Mouse (Mus musculus) neural tube, embryonic 13.5 days (tissue): ENCODE measurements around the gene Id1. TPM values are rescaled to one million over a fixed set of nuclear protein-coding genes. Genes with fewer than 3 reads are reported as not detected.

Experiments
- ATAC-seq: fragments of 200-750 bp; cut with Nextera tagmentation; 2 replicates; pipeline ENCODE4 v1.8.0; 2017; ENCODE audit warnings: low read depth, mild to moderate bottlenecking, moderate TSS enrichment, moderate library complexity
- H3K27ac ChIP-seq: fragments of 300-500 bp; sonication (generic); replicated peaks from 2 replicates; pipeline ENCODE4 v1.5.1; 2015; ENCODE audit warnings: moderate library complexity, mild to moderate bottlenecking, inconsistent platforms
- H3K27me3 ChIP-seq: fragments of 300-500 bp; sonication (generic); 2 replicates; pipeline ENCODE4 v1.6.1; 2015; ENCODE audit warnings: mild to moderate bottlenecking, inconsistent platforms
- H3K36me3 ChIP-seq: fragments of 300-500 bp; sonication (generic); 2 replicates; pipeline ENCODE4 v1.6.1; 2015; ENCODE audit warnings: mild to moderate bottlenecking, inconsistent platforms
- H3K4me1 ChIP-seq: fragments of 300-500 bp; sonication (generic); replicated peaks from 2 replicates; pipeline ENCODE4 v1.6.1; 2015; ENCODE audit warnings: inconsistent platforms
- H3K4me2 ChIP-seq: fragments of 300-500 bp; sonication (generic); 2 replicates; pipeline ENCODE4 v1.6.1; 2015; ENCODE audit warnings: inconsistent platforms, mild to moderate bottlenecking, moderate library complexity
- H3K4me3 ChIP-seq: fragments of 300-500 bp; sonication (generic); 2 replicates; pipeline ENCODE4 v1.5.1; 2015; ENCODE audit warnings: mild to moderate bottlenecking, inconsistent platforms
- H3K9ac ChIP-seq: fragments of 300-500 bp; sonication (generic); 2 replicates; pipeline ENCODE4 v1.6.1; 2015; ENCODE audit warnings: moderate library complexity, mild to moderate bottlenecking, inconsistent platforms
- H3K9me3 ChIP-seq: fragments of 300-500 bp; sonication (generic); 2 replicates; pipeline ENCODE4 v1.6.1; 2016; ENCODE audit warnings: inconsistent platforms
- WGBS: fragments of 180-500 bp; shearing (Covaris S2); methylation state at CpG from one replicate; pipeline ENCODE4 v1.1.7; 2015; 5-methylcytosine and 5-hydroxymethylcytosine counted together
- polyA plus RNA-seq: library from polyadenylated mRNA; unstranded; fragments of >200 nt; fragmentation: Nextera tagmentation; extraction: Ambion mirVana; gene quantifications from 2 replicates; pipeline ENCODE4 v1.2.1, GENCODE M21; 2015

The Id1 gene
- polyA plus RNA-seq, 1 experiment from 2014 or later, result 63.6 TPM

DNA sequence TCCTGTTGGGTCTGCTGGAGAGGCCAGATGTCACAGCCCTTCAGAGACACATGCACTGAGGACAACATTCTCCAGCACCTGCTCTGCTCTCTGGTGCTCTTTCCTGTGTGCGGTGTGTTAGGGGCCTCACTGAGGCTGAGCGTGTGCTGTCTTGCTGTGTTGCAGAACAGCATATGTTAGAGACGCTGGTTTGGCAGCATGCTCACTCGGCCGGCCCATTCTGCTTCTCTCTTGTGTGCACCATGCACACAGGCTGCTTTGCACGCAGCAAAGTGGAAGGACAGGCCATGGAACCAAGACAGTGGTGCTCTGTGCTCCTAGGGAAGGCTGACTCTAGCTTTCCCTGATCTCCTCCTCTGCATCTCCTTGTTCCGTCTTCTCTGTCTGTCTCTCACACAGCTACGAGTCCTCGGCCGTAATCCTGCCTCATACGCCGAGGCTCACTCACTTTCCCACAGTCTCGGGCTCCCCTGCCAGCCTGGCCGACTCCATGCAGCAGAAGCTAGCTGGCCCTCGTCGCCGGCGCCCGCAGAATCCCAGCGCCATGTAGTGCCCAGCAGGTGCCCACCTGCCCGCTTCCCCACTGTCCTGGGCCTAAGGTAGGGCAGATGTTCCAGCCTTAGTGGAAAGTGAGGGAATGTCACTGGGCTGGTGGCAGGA lies 32.3 kb upstream of the Id1 start:
- Histone ChIP-seq H3K4me2 (no peak overlapping the region), H3K9ac (no peak overlapping the region), H3K4me1 (peaks cover 36% of the 10 kb centered on the region), H3K27me3 (no peaks in the 10 kb centered on the region), H3K9me3 (no peaks in the 10 kb centered on the region), H3K4me3 (no peak overlapping the region), H3K36me3 (peaks cover 78% of the 10 kb centered on the region), H3K27ac (no peak overlapping the region)
- 89% methylated on average over 21 of the region's 21 CpGs for WGBS
- ATAC-seq, result no peak

DNA sequence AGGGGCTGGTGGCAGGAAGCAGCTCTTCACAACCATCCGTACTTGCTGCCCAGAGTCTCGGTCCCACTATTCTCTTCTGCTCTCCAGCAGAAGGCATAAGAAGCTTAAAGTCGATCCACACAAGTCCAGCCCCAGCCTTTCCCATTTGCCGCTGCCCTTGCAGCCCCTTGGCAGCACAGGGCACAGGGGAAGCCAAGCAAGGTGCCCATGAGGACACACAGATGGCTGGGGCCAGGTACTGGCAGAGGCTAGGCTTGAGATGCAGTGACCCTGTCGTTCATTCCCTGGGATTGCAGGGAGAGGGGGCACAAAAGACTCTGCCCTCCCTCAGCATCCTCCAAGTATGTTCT lies 31.8 kb upstream of the Id1 start:
- Histone ChIP-seq H3K9ac (no peak overlapping the region; the same call in 1 of the 2 replicates), H3K36me3 (peaks cover 73% of the 10 kb centered on the region)
- WGBS, result 89% methylated on average over 5 of the region's 5 CpGs

DNA sequence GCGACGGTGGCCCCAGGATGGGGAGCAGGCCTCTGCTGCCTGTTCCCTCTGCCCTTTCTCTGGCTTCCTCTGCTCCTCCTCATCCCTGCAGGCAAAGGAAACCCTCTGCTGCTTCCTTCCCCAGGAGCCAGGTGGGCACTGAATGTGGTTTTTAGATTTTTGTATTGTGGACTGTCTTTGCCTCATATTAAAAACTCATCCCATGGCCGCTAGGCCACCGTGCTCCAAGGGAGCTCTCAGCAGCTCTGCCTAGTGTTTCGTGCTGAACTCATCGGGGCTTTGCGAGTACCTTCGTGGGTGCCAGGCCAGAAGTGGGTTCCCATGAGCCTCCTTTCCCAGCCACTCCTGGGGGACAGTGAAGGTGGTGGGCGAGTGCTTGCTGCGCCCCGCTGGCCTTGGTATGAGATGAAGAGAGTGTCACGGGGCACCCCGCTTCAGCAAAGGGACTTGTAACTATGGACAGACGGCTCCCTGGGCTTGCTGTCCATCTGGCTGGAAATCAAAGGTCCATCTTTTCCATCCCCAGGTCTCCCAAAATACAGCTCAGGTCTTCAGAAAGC lies 31.2 kb upstream of the Id1 start:
- H3K9ac ChIP-seq, result peak overlapping the region; percentile 1; the same call in 1 of the 2 replicates
- H3K36me3 ChIP-seq, result peaks cover 67% of the 10 kb centered on the region
- 89% methylated on average over 14 of the region's 14 CpGs for WGBS
- H3K27ac ChIP-seq, result peak overlapping the region; percentile 94
- H3K4me3 ChIP-seq, result no peak overlapping the region
- peaks cover 36% of the 10 kb centered on the region for H3K4me1 ChIP-seq
- H3K4me2 ChIP-seq, result no peak overlapping the region
- H3K9me3 ChIP-seq, result no peaks in the 10 kb centered on the region
- ATAC-seq, result no peak
- H3K27me3 ChIP-seq, result no peaks in the 10 kb centered on the region

More for the DNA sequence above, 31.8 kb upstream of the Id1 start:
- no peak overlapping the region for H3K27ac ChIP-seq
- H3K4me1 ChIP-seq, result peaks cover 36% of the 10 kb centered on the region
- H3K4me2 ChIP-seq, result no peak overlapping the region
- ATAC-seq, result no peak
- no peaks in the 10 kb centered on the region for H3K9me3 ChIP-seq
- H3K27me3 ChIP-seq, result no peaks in the 10 kb centered on the region
- H3K4me3 ChIP-seq, result no peak overlapping the region

DNA sequence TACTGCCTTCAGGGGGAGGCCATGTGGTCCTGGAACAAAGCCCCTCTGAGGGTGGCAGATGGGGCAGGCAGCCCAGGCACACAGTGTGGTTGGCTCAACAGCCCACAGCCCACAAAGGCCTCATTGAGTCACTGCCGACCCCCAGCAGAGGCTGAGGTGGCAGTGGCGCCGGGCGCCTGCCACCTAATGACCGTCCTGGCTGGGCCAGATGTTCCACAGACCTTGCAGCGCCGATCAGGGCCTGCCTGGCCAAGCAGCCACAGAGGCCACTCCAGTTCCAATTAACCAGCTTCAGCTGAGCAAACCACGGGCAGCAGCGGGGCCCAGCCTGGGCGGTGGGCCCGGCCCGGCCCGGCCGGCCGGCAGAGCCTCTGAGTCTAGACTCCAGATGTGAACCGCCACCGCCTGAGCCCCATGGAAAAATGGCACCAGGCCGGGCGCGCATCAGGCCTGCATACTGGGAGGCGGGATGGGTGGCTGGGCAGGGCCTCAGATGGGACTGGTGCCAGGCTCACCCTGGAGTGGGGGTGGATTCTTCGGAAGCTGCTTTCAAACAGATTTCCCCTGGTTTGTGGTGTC lies 30.0 kb upstream of the Id1 start:
- peak; percentile 60 for ATAC-seq
- H3K36me3 ChIP-seq, result peaks cover 55% of the 10 kb centered on the region
- H3K27ac ChIP-seq, result peak overlapping the region; percentile 94
- H3K9ac ChIP-seq, result peak overlapping the region; percentile 43; the same call in 1 of the 2 replicates
- no peak overlapping the region for H3K4me2 ChIP-seq
- 47% methylated on average over 22 of the region's 22 CpGs for WGBS
- H3K27me3 ChIP-seq, result no peaks in the 10 kb centered on the region
- no peak overlapping the region for H3K4me3 ChIP-seq
- peaks cover 36% of the 10 kb centered on the region for H3K4me1 ChIP-seq
- no peaks in the 10 kb centered on the region for H3K9me3 ChIP-seq

DNA sequence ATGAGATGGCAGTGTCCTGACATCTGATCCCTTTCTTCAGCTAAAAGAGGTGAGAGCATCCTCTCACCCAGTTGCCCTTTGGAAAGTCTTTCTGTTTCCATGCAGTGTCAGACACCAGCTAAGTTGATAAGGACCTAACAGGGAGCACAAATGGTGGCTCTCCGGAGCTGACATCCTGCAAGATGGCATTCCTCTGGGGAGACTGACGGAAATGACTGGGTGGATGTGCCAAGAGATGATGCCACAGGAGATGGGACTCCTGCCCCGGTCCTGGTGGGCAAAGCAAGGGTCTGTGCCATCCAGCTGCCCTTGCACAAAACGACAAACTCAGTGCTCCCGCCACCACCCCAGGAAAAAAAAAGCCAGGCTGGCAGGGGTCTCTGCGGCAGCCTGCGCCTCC lies 28.9 kb upstream of the Id1 start:
- Histone ChIP-seq H3K27ac (peak overlapping the region; percentile 94), H3K36me3 (peaks cover 44% of the 10 kb centered on the region), H3K4me2 (peak overlapping the region; percentile 61), H3K4me3 (peak overlapping the region; percentile 45), H3K4me1 (peaks cover 36% of the 10 kb centered on the region), H3K9me3 (no peaks in the 10 kb centered on the region), H3K27me3 (no peaks in the 10 kb centered on the region), H3K9ac (peak overlapping the region; percentile 78)
- WGBS, result 15% methylated on average over 7 of the region's 7 CpGs
- ATAC-seq, result peak; percentile 12; the same call in 1 of the 2 replicates

DNA sequence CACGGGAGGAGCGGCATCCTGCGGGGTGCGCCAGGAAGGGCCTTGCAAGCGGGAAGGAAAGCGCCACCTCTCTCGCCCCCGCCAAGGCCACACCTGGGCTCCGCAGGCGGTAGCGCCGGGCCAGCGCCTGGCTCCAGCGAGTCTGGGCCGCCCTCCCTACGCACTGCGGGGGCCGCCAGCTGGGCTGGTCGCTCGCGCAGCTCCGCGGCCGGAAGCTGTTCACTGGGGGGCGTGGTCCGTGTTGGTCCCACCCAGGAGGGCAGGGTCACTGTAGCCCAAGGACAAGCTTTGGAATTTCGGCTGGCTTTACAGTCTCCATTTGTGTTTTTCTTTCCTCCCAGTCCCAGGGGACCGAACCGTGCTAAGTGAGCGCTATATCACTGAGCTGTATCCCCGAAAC lies 28.4 kb upstream of the Id1 start:
- Histone ChIP-seq H3K4me1 (peaks cover 36% of the 10 kb centered on the region), H3K9ac (peak overlapping the region; percentile 78), H3K27ac (peak overlapping the region; percentile 94), H3K4me3 (peak overlapping the region; percentile 45), H3K9me3 (no peaks in the 10 kb centered on the region), H3K4me2 (peak overlapping the region; percentile 61), H3K27me3 (no peaks in the 10 kb centered on the region), H3K36me3 (peaks cover 39% of the 10 kb centered on the region)
- 2% methylated on average over 31 of the region's 31 CpGs for WGBS
- ATAC-seq, result peak; percentile 88

DNA sequence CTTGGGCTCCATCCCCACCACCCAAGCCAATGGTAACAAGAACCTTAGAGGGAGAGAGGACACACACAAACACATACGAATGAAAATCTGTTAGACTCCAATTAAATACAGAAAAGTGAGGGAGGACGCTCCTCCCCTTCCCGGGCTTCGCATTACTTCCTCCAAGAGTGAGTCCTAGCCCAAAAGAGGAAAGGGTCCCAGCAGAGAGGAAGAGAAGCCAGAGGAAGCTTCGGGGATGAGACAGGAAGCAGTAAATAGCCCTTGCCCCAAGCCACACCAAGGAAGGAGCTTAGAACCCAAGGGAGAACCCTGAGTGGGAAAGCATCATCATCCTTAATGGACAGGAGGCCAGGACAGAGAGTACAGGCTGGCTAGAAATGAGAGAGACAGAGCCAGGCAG lies 27.0 kb upstream of the Id1 start:
- Histone ChIP-seq H3K4me2 (no peak overlapping the region), H3K9me3 (no peaks in the 10 kb centered on the region), H3K9ac (no peak overlapping the region), H3K36me3 (peaks cover 25% of the 10 kb centered on the region), H3K27me3 (no peaks in the 10 kb centered on the region), H3K27ac (no peak overlapping the region), H3K4me3 (no peak overlapping the region), H3K4me1 (peaks cover 36% of the 10 kb centered on the region)
- WGBS, result 91% methylated on average over 5 of the region's 5 CpGs
- no peak for ATAC-seq

DNA sequence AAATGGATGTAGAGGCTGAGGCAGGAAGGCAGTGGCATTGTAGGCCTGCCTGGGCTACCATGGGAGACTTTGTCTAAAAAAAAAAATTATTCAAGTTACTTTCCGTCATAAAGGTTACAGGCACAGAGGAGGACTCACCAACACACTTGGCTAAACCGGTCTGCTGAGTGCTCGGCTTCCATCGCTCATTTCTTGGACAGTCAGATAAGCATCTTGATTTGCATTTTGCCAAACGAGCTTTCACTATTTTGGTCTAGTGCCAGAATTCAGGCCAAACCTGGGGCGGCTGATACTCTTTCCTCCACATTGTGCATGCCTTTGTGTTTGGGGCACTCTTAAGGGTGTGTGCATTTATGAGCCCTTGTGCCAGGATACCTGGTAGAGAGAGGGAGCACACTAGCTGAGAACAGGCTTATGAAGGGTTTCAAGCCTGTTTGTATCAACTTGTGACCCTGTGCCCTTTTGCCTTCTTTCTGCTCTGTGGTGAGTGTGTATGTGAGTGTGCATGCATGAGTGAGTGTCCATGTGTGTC lies 19.7 kb upstream of the Id1 start:
- H3K27ac ChIP-seq, result peak overlapping the region; percentile 24; the same call in 1 of the 2 replicates
- ATAC-seq, result no peak
- H3K4me3 ChIP-seq, result no peak overlapping the region
- no peaks in the 10 kb centered on the region for H3K36me3 ChIP-seq
- H3K4me2 ChIP-seq, result no peak overlapping the region
- H3K27me3 ChIP-seq, result no peaks in the 10 kb centered on the region
- H3K9ac ChIP-seq, result no peak overlapping the region
- H3K9me3 ChIP-seq, result no peaks in the 10 kb centered on the region
- 52% methylated on average over 6 of the region's 6 CpGs for WGBS
- H3K4me1 ChIP-seq, result peaks cover 27% of the 10 kb centered on the region

DNA sequence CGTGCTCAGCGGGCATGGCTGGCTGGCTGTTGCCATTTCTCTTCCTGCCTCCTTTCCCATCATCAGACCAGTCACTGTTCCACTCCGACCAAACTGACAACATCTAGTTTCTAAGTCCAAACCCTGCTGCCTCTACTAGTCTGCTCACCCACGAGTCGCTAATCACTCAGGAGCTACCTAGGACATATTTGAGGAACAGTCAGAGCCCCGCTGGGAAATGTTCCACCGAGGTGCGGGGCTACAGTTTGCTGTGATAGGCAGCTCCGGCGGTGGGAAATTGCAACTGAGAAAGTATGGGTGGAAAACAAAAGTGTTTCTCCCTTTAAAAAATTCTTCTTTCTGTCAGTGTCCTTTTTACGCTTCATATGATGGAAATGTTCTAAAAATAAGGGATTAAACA lies 18.4 kb upstream of the Id1 start:
- Histone ChIP-seq H3K27ac (peak overlapping the region; percentile 76), H3K9ac (no peak overlapping the region), H3K4me3 (no peak overlapping the region), H3K9me3 (no peaks in the 10 kb centered on the region), H3K27me3 (no peaks in the 10 kb centered on the region), H3K36me3 (no peaks in the 10 kb centered on the region), H3K4me1 (peaks cover 27% of the 10 kb centered on the region), H3K4me2 (0 out of 2 replicates have a peak overlapping the region, but pooled peaks have one; percentile 1)
- 0 out of 2 replicates have a peak, but pooled peaks have one; percentile 44 for ATAC-seq
- 31% methylated on average over 11 of the region's 11 CpGs for WGBS

DNA sequence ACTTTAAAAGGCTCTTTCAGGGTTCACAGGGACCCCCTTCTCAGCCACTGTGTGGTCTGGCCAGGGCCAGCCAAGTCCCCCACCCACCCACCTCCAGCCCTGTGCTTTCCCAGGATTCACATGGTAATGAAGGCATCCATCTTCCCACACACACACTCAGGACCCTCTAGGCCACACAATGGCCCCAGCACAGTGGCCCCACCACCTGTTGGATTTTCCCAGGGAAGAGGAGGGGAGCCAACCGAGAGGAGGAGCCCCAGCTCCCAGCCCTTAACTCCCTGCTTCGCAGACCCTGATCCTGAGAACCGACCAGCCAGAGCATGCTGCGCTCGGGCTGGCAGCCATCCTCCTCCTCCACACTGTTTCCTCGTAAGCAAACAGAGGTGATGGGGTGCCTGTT lies 18.0 kb upstream of the Id1 start:
- no peak overlapping the region for H3K4me3 ChIP-seq
- 11% methylated on average over 6 of the region's 6 CpGs for WGBS
- peak; percentile 92 for ATAC-seq
- H3K4me2 ChIP-seq, result no peak overlapping the region
- no peaks in the 10 kb centered on the region for H3K27me3 ChIP-seq
- no peaks in the 10 kb centered on the region for H3K36me3 ChIP-seq
- H3K4me1 ChIP-seq, result peaks cover 27% of the 10 kb centered on the region
- H3K9ac ChIP-seq, result no peak overlapping the region
- no peaks in the 10 kb centered on the region for H3K9me3 ChIP-seq
- peak overlapping the region; percentile 76 for H3K27ac ChIP-seq

DNA sequence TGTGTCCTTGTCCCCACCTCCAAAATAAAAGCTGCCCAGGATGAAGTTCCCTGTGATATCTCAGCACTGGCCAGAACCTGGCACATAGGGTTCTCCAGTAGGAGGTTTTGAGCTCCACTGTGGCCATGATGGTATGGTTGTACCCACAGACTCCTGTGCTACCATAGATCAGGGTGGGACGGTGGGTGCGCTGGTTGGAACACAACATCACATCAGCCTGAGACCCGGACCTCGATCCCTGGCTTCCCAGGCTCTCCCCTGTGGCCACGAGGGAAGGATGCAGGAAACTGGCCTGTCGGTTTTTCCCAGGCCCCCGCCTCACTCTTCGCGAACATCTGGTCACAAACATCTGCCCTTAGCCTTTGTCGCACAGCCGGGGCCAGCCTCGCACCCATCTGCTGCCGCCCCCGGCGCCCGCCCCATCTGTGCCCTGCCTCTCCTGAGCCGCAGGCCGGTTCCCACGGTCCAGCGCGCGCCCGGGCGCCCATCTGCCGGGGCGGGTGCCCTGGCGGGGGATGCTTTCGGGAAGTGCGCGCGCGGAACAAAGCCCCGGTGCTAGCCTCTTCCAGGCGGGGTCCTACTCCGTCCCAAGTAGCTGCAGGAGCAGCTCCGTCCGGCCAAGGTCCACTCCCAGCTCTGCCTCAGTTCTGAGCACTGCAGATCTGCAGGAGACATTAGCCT lies 12.3 kb upstream of the Id1 start:
- 3% methylated on average over 37 of the region's 37 CpGs for WGBS
- H3K9me3 ChIP-seq, result no peaks in the 10 kb centered on the region
- peak; percentile 69 for ATAC-seq
- H3K4me1 ChIP-seq, result peaks cover 33% of the 10 kb centered on the region
- peak overlapping the region; percentile 62 for H3K4me2 ChIP-seq
- H3K27me3 ChIP-seq, result no peaks in the 10 kb centered on the region
- H3K4me3 ChIP-seq, result peak overlapping the region; percentile 32
- H3K27ac ChIP-seq, result peak overlapping the region; percentile 28; the same call in 1 of the 2 replicates
- no peaks in the 10 kb centered on the region for H3K36me3 ChIP-seq
- H3K9ac ChIP-seq, result peak overlapping the region; percentile 68

DNA sequence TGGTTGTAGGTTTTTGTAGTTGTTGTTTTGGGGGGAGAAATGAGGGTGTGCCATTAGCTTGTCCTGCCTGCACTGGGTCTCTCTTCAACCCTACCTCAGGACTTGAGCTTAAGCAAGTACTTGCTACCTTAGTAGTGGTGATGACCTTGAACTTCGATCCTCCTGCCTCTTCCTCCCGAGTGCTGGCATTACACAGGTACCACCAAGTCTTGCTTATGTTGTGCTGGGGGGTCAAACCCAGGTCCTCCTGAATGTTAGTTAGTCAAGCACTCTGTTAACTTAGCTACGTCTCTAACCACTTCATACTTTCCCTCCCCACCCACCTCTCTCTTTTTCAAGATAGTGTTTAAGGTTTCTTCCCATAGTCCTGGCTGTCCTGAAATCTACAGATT lies 11.7 kb upstream of the Id1 start:
- no peaks in the 10 kb centered on the region for H3K27me3 ChIP-seq
- 0 out of 2 replicates have a peak, but pooled peaks have one; percentile 1 for ATAC-seq
- WGBS, result 69% methylated on average over 3 of the region's 3 CpGs
- H3K9me3 ChIP-seq, result no peaks in the 10 kb centered on the region
- peak overlapping the region; percentile 32 for H3K4me3 ChIP-seq
- H3K27ac ChIP-seq, result peak overlapping the region; percentile 28; the same call in 1 of the 2 replicates
- H3K36me3 ChIP-seq, result no peaks in the 10 kb centered on the region
- H3K9ac ChIP-seq, result peak overlapping the region; percentile 68
- peaks cover 33% of the 10 kb centered on the region for H3K4me1 ChIP-seq
- H3K4me2 ChIP-seq, result peak overlapping the region; percentile 62
